Mouse (Mus musculus): Measurements from ENCODE around the gene Yy1.
"Not testable (repeated sequence)": the region's sequence is repeated elsewhere in the genome, so short reads cannot be mapped to it uniquely, and the experiment has no call there.

Yy1 gene

GRCm38 (mm10) chr12:108826282-108826957 is 33.6 kb downstream of the Yy1 start:
- DNase-seq (ENCODE audit: low read depth, low spot score) = no peak

DNA sequence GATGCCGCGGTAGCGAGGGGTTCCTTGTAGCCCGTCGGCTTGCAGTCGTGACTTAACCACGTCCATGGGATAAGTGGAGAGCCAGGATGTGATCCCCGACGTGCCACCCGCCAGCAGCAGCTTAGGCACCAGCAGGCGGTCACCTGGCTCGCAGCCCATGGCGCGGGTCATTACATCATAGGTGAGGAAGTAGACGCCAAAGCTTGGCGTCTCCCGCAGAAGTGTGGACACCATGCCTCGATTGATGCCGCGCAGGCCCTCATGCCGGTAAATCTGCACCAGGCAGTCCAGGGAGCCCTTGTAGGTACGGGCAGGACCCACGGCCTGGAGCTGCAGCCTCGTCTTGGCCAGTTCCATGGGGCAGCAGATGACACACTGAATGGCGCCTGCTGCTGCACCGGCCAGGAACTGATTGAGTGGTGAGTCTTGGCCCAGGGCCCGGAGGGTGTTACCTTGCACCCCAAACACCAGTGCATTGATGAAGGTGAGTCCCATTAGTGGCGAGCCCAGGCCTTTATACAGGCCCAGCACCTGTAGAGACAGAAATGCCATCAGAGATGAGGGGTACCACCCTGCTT is 34.3 kb downstream of the Yy1 start:
- no peak for DNase-seq (ENCODE audit: low read depth, low spot score)

GRCm38 (mm10) chr12:108827641-108828040 is 34.9 kb downstream of the Yy1 start:
- no peak for DNase-seq (ENCODE audit: low read depth, low spot score)

- DNase-seq (ENCODE audit: low read depth, low spot score) = no peak
Measured at GRCm38 (mm10) chr12:108829636-108830035, 36.9 kb downstream of the Yy1 start.

DNA sequence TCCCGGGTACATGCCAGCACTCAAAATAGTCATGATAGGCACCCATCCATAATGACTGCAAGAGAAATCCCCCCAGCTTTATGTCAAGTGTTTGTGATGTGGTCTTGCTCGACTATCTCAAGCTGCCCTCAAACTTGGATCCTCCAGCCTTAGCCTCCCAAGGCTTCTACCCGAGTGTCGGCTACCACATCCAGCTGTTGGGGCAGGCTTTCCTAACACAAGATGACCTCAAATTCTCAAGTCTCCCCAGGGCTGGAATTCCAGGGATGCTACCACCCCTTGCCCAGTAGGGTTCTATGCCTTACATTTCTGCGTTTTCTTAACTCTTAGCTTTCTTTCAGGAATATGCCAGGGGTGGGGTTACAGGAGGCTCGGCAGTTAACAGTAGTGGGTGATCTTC is 37.6 kb downstream of the Yy1 start:
- no peak for DNase-seq (ENCODE audit: low read depth, low spot score)

GRCm38 (mm10) chr12:108831966-108832643 is 39.3 kb downstream of the Yy1 start:
- no peak for DNase-seq (ENCODE audit: low read depth, low spot score)

- DNase-seq (ENCODE audit: low read depth, low spot score) = no peak
Measured at GRCm38 (mm10) chr12:108832851-108833250, 40.1 kb downstream of the Yy1 start.

GRCm38 (mm10) chr12:108833408-108833807 is 40.6 kb downstream of the Yy1 start:
- DNase-seq (ENCODE audit: low read depth, low spot score) = no peak

DNA sequence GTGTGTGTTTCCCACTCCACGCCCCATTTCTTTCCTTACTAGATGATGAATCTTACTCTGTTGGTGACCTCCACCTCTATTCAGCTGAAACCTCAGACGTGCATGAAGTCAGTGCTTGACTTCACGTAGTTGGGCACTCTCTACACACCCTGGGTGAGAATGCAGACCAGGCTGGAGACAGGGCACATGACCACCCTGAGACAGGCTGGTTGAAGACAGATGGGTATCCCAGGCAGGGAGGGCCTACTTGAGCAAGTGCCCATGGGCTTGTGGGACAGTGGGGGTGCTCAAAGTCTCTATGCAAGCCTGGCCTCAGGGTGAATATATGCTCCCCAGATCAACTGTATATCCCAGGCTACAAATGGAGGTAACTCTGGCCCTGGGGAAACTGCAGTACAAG is 41.6 kb downstream of the Yy1 start:
- DNase-seq (ENCODE audit: low read depth, low spot score) = no peak

- DNase-seq (ENCODE audit: low read depth, low spot score) = no peak
Measured at GRCm38 (mm10) chr12:108834786-108835185, 42.0 kb downstream of the Yy1 start.

- DNase-seq (ENCODE audit: low read depth, low spot score) = no peak
Measured at GRCm38 (mm10) chr12:108835208-108835839, 42.6 kb downstream of the Yy1 start.

DNA sequence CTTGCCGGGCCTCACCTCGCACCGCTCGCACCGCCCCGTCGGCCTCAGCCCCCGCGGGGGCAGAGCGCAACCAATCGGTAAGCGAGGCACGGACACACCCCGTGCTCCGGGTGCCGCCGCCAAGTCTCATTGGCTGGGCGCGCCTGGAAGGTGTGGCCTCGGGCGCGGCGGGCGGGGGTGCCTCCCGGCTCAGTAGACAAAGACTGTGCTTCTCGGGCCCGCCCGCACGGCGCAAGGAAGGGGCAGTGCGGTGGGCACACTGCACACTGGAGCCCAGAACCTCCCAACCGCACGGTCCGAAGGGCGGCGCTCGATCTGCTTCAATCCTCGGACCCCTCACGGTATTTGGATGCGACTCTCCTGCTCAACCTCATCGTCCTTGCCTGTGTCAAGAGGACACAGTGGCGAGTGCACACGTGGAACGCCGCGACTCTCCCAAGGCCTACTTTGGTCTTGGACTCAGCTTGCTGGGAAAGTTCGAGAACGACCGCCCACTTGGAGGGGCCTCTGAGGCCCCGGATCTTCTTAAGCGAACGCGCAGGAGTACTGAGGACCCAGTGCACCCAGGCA is 43.2 kb downstream of the Yy1 start, which contains the start of the genes Slc25a29 and Slc25a47:
TSS of gene Slc25a29 (minus strand) at position 44 of the 570 bp plus-strand sequence.
TSS of gene Slc25a47 (plus strand) at position 207 of the 570 bp plus-strand sequence.
- DNase-seq (ENCODE audit: low read depth, low spot score) = peak; percentile 90

DNA sequence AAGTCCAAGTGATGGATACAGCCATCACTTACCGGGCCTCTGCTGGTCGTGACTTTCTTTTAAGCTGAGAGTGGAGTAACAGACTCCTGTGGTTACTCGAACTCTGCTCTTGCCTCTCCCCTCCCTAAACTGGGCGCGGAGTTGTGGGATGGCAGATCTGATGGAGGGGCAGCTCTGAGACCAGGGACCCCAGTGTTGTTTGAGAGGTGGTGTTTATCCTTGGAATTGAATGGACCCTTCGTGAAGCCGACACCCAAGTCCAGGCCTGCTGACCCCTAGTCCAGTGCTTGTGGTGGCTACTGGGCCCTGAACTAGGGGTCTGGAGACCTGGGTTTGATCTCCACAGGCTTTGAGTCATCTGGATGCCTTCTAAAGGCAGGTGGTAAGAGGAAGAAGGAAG is 43.9 kb downstream of the Yy1 start:
- no peak for DNase-seq (ENCODE audit: low read depth, low spot score)

DNA sequence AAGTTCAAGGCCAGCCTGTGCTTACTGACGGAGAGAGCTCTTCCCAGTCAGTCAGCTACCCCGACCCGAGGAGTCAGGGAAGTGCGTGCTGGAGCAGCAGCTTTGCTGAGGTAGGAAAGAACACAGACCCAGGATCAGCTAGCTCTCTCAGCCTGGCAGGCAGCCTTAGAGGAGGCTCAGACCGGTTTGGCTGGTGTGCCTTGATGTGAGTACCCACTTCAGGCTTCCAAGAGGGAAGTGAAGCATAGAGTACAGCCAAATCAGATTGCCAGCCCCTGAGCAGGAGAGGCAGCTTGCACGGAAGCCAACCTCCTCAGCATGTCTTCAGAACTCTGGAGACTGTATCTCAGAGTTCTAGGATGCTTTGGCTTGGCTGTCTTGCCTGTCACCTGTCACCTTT is 48.4 kb downstream of the Yy1 start:
- DNase-seq (ENCODE audit: low read depth, low spot score) = no peak

DNA sequence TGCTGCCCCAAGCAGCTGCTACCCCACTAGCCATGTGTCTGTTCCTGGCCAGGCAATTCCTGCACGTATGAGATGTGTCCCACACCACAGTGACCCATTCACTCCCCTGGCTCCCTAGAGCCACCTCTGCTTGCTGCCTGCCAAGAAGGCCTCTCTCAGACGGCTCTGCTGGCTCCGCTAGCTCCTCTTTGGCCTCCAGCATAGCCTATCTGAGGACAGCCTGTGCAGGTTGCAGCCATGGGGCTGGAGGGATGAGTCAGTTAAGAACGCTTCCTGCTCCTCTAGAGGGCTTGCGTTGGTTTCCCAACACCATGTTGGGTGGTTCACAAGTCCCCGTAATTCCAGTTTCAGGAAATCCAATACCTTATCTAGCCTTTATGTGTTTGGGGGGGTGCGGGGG is 49.9 kb downstream of the Yy1 start:
- DNase-seq (ENCODE audit: low read depth, low spot score) = no peak

- DNase-seq (ENCODE audit: low read depth, low spot score) = not testable (repeated sequence)
Measured at GRCm38 (mm10) chr12:108848033-108848432, 55.3 kb downstream of the Yy1 start.

GRCm38 (mm10) chr12:108849488-108850022 is 56.8 kb downstream of the Yy1 start:
- no peak for DNase-seq (ENCODE audit: low read depth, low spot score)

DNA sequence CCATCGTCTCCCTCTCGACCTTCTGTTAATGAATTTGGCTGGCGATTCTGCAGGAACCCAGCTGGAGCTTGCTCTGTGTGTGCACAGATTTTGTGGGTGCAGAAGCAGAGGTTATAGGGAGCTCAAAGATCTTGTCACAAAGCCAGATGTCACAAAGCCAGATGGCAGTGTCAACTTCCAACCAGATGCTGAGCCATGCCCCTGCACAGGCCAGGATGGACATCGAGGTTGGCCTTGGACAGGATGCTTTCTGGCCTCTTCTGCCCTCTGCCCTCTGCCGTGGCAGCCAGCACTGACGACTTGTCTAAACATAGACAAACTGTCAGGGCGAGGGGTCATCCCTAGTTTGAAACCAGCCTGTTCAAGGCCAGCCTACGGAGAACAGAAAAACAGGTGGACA is 57.4 kb downstream of the Yy1 start:
- no peak for DNase-seq (ENCODE audit: low read depth, low spot score)

GRCm38 (mm10) chr12:108850886-108851285 is 58.1 kb downstream of the Yy1 start:
- DNase-seq (ENCODE audit: low read depth, low spot score) = no peak

GRCm38 (mm10) chr12:108852822-108853221 is 60.0 kb downstream of the Yy1 start:
- no peak for DNase-seq (ENCODE audit: low read depth, low spot score)

DNA sequence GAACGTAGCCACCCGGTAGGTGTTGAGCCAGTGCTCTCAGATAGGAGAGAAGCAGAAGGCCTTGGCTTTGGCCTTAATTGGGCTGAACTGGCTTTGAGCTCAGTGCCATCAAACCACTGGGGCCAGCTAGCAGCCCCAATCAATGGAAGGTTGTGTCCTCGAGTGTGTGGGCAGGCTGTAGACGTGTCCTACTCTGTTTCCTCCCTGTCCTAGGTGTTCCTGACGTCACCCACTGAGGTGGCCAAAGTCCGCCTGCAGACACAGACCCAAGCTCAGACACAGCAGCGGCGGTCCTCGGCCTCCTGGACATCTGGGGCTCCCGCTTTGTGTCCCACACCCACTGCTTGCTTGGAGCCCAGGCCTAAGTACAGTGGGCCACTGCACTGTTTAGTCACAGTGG is 62.3 kb downstream of the Yy1 start:
- no peak for DNase-seq (ENCODE audit: low read depth, low spot score)

DNA sequence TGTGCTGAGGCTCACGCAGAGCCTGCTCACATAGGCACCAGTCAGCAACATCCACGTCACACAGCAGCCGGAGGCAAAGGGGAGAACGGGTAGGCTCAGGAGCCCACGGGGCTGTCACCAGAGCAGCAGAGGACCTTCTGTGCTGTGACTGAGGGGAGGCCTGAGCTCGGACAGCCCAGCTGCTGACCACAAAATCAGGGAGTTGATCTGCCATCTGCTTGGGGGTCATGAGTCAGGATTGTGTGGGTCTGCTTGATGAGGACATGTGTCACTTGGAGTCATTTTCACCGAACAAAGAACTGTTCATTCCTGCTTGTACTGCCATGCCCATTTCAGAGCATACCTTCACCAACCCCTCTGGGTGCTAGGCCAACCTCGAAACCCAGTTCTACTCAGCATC is 63.4 kb downstream of the Yy1 start:
- DNase-seq (ENCODE audit: low read depth, low spot score) = no peak

Measured in ES-CJ7 (cell line).